Mouse (Mus musculus) adrenal gland, adult 10 weeks (tissue): ENCODE results near the gene Arf1. TPM values are rescaled to one million over a fixed set of nuclear protein-coding genes. Genes with fewer than 3 reads are reported as not detected.

Source experiments
- polyA plus RNA-seq: library from polyadenylated mRNA; stranded (reverse); fragments of 350-450 nt; fragmentation: Illumina TruSeq; extraction: RNeasy Lipid Tissue Mini Kit (QIAGEN cat#74804); gene quantifications from one replicate; pipeline ENCODE4 v1.2.3, GENCODE M21; 2014; ENCODE audit warnings: low read depth, low replicate concordance

Gene Arf1
- 317 TPM for polyA plus RNA-seq

GRCm38 (mm10) chr11:59228122-59228953, at the start of gene Arf1:
Gene Arf1, minus strand, starts transcription at chr11:59228270.

GRCm38 (mm10) chr11:59208153-59208831, 19.8 kb downstream of the Arf1 start, which contains the start of gene 2310033P09Rik:
Gene 2310033P09Rik, plus strand, starts transcription at chr11:59208321.

GRCm38 (mm10) chr11:59202081-59202995, 25.7 kb downstream of the Arf1 start, which contains the start of gene Mrpl55:
Gene Mrpl55, plus strand, starts transcription at chr11:59202486.

GRCm38 (mm10) chr11:59192059-59192386, 36.0 kb downstream of the Arf1 start, which contains the start of gene Guk1:
Gene Guk1, minus strand, starts transcription at chr11:59192212.

GRCm38 (mm10) chr11:59182864-59183331, 45.2 kb downstream of the Arf1 start, which contains the start of gene Gjc2:
Gene Gjc2, minus strand, starts transcription at chr11:59183213.

GRCm38 (mm10) chr11:59163255-59164236, 64.5 kb downstream of the Arf1 start, which contains the start of gene Iba57:
Gene Iba57, minus strand, starts transcription at chr11:59163739.

Other genes starting within 250 kb of the Arf1 start
- not detected for gene Obscn, start 91.9 kb downstream of the Arf1 start, polyA plus RNA-seq
- 1.2 TPM for gene Iba57, start 64.5 kb downstream of the Arf1 start, polyA plus RNA-seq
- not detected for gene Gjc2, start 45.1 kb downstream of the Arf1 start, polyA plus RNA-seq
- gene Guk1, start 36.1 kb downstream of the Arf1 start, polyA plus RNA-seq = 5.7 TPM
- gene Mrpl55, start 25.8 kb downstream of the Arf1 start, polyA plus RNA-seq = 14.6 TPM
- gene 2310033P09Rik, start 19.9 kb downstream of the Arf1 start, polyA plus RNA-seq = 5.2 TPM
- not detected for gene Wnt3a, start 62.5 kb upstream of the Arf1 start, polyA plus RNA-seq
- gene Wnt9a, start 78.7 kb upstream of the Arf1 start, polyA plus RNA-seq = 0.52 TPM
- gene Prss38, start 147.4 kb upstream of the Arf1 start, polyA plus RNA-seq = not detected
- gene Jmjd4, start 221.8 kb upstream of the Arf1 start, polyA plus RNA-seq = 11.6 TPM
- 56.9 TPM for gene Snap47, start 222.9 kb upstream of the Arf1 start, polyA plus RNA-seq
- gene Zfp867, start 244.2 kb upstream of the Arf1 start, polyA plus RNA-seq = 11.1 TPM